Mouse (Mus musculus) left cerebral cortex, adult 2 months (tissue): Measurements from ENCODE around the gene Mcpt2. TPM values are rescaled to one million over a fixed set of nuclear protein-coding genes. Genes with fewer than 3 reads are reported as not detected.
"Not testable (repeated sequence)": the region's sequence is repeated elsewhere in the genome, so short reads cannot be mapped to it uniquely, and the experiment has no call there.

ENCODE experiments used
- DNase-seq, 2 experiments: peaks; one replicate each; pipeline ENCODE4 v3.0.0; 2021 to 2022; ENCODE audit warnings: low spot score in 2 of 2, mixed read lengths in 1 of 2; ENCODE audit errors: extremely low spot score in 1 of 2
- H3K27ac ChIP-seq: fragments of 200-600 bp; 2 replicates; pipeline ENCODE4 v1.8.1; 2022
- H3K4me3 ChIP-seq: fragments of 200-600 bp; 2 replicates; pipeline ENCODE4 v1.8.1; 2022
- CTCF ChIP-seq: fragments of 200-600 bp; IDR thresholded peaks from 2 replicates; pipeline ENCODE4 v1.8.1; 2022; ENCODE audit warnings: antibody characterized with exemption, mild to moderate bottlenecking, moderate library complexity
- intact Hi-C: fragments of 180-260 bp; cut with DNase I; formaldehyde crosslinking; loops from one replicate; pipeline ENCODE4 v1.15.1; 2025
- long read RNA-seq, 2 experiments: library from polyadenylated mRNA; stranded (forward); transcript quantifications; one replicate each; pipeline ENCODE4 v2.0.0; 2021; ENCODE audit warnings: borderline mapping rate in 2 of 2
- total RNA-seq, 2 experiments: library from RNA; stranded (reverse); gene quantifications; 2 replicates each; pipeline ENCODE4 v1.2.3; 2021

Gene Mcpt2
- not detected for total RNA-seq
- long read RNA-seq, experiment 1: 0 reads
- long read RNA-seq, experiment 2: 0 reads

- H3K27ac ChIP-seq, H3K4me3 ChIP-seq, DNase-seq, intact Hi-C loops: not testable (repeated sequence)
These were observed at the start of gene Mcpt2 for GRCm38 (mm10) chr14:56041792-56042191. TSS of gene Mcpt2 (plus strand) at chr14:56042041.

GRCm38 (mm10) chr14:56013147-56013546 lies 28.7 kb upstream of the Mcpt2 start:
- TF ChIP-seq CTCF: no peak
- no peak overlapping the region for H3K27ac ChIP-seq
- DNase-seq: no peak
- H3K4me3 ChIP-seq: no peak overlapping the region
- intact Hi-C loops: no loop called here

GRCm38 (mm10) chr14:56013924-56014323 lies 27.9 kb upstream of the Mcpt2 start:
- intact Hi-C loops: no loop called here
- TF ChIP-seq CTCF: no peak
- DNase-seq: no peak
- Histone ChIP-seq H3K27ac (no peak overlapping the region), H3K4me3 (no peak overlapping the region)

- H3K27ac ChIP-seq, H3K4me3 ChIP-seq, DNase-seq, intact Hi-C loops: not testable (repeated sequence)
These were observed 24.2 kb upstream of the Mcpt2 start, which contains the start of gene Mcpt1 for GRCm38 (mm10) chr14:56017671-56018070. TSS of gene Mcpt1 (plus strand) at chr14:56017971.

GRCm38 (mm10) chr14:56019446-56019845 lies 22.4 kb upstream of the Mcpt2 start:
- Histone ChIP-seq H3K27ac (no peak overlapping the region), H3K4me3 (no peak overlapping the region)
- peak in 1 of 2 experiments; percentile 12 for DNase-seq
- intact Hi-C loops: no loop called here
- TF ChIP-seq CTCF: no peak

DNA sequence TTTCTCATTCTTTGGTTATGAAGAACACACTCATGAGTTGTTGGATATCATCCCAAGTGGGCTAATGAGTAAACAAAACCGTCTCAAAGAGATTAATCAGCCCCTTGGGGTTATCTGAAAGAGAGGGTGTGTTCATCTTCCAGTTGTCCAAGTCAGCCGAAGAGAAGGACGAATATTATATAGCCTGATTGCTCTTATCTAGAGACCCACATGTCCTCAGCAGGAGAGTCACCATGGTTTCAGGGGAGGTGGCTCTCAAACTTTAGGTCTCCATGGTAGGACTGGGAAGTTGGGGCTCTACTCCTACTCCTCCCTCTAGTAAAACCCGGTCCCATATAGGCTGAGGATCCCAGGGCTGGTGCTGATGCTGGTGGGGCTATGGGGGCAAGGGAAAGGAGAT lies 20.5 kb upstream of the Mcpt2 start:
- DNase-seq, H3K4me3 ChIP-seq, H3K27ac ChIP-seq, intact Hi-C loops: not testable (repeated sequence)

DNA sequence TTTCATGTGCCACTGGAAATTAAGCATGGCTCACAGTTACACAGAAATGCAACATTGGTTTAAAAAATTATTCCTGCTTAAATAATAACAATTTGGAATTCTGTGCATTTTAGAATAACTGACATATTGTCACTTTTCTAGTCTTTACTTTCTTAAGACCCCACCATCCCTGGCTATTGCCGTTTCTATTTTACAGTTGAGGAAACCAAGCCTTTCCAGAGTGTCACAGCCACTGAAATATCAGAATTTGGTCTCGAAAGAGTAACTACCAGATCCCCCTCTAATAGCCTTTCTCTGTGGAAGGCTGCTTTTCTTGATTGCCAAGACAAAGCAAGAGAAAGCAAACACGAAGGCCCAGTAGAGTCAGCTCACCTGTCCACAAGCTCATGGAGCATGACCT lies 11.4 kb upstream of the Mcpt2 start, which contains the start of gene Mcpt9:
Gene Mcpt9 (minus strand): TSS at position 101 of the 400 bp plus-strand sequence.
- intact Hi-C loops, H3K27ac ChIP-seq, H3K4me3 ChIP-seq, DNase-seq: not testable (repeated sequence)

GRCm38 (mm10) chr14:56034433-56034832 lies 7.4 kb upstream of the Mcpt2 start:
- H3K27ac ChIP-seq: no peak overlapping the region
- TF ChIP-seq CTCF: no peak
- no peak for DNase-seq
- intact Hi-C loops: no loop called here
- H3K4me3 ChIP-seq: no peak overlapping the region

DNA sequence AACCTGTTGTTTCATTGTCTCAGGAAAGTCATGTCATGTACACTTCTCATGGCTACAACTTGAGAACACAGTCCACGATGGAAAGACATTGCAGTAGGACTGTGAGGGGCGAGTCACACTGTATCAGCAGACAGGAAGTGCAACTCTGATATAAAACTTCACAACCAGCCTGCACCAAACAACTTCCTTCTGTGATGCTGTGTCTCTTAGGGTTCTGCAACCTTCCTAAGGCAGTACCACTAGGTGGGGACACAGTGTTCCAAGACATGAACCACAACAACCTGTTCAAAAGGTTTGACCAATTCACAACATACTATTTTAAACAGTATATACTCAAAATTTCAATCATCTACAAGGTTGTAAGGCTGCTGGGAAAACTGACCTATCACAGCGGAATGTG lies 13.6 kb downstream of the Mcpt2 start:
- intact Hi-C loops: loop anchor here (5.0 kb wide), 1 partner anchor 108 kb away; no protein-coding TSS in a partner anchor
- Histone ChIP-seq H3K27ac (no peak overlapping the region), H3K4me3 (no peak overlapping the region)
- TF ChIP-seq CTCF: no peak; the same call in 1 of the 2 replicates
- no peak for DNase-seq

DNA sequence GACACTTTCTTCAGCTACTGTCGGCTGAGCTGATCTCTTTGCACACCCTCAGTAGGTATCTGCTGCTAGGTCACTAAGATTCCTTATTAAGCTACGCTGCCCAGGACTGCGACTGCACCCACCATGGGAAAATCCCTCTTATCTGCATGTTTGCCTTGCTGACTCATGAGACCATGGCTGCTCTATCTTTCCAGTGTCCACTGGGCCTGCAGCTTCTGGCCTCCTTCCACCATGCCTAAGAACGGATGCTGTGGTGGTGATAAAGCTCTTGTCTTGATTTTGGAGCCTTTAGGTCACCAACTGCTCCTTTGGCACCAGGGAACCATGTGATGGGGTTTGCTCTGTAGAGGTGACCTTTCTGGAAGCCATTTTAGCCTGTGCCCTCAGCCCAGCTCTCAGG lies 15.9 kb downstream of the Mcpt2 start:
- TF ChIP-seq CTCF: no peak
- intact Hi-C loops: loop anchor here (5.0 kb wide), 1 partner anchor 110 kb away; no protein-coding TSS in a partner anchor
- H3K27ac ChIP-seq: no peak overlapping the region
- no peak overlapping the region for H3K4me3 ChIP-seq
- DNase-seq: no peak

GRCm38 (mm10) chr14:56062213-56062612 lies 20.4 kb downstream of the Mcpt2 start, which contains the start of gene Mcpt4:
TSS of gene Mcpt4 (minus strand) at chr14:56062313.
- DNase-seq, H3K4me3 ChIP-seq, intact Hi-C loops, H3K27ac ChIP-seq: not testable (repeated sequence)

GRCm38 (mm10) chr14:56082016-56082415 lies 40.2 kb downstream of the Mcpt2 start:
- Histone ChIP-seq H3K27ac (no peak overlapping the region), H3K4me3 (no peak overlapping the region)
- no peak for TF ChIP-seq CTCF
- no peak for DNase-seq
- intact Hi-C loops: no loop called here

- intact Hi-C loops: no loop called here
- Histone ChIP-seq H3K4me3 (no peak within 1 kb of the TSS), H3K27ac (no peak within 1 kb of the TSS)
- no peak for DNase-seq
- TF ChIP-seq CTCF: no peak
These were observed 43.3 kb downstream of the Mcpt2 start, which contains the start of gene Mcpt8 for GRCm38 (mm10) chr14:56085167-56085566. TSS of gene Mcpt8 (minus strand) at chr14:56085273.
